Mouse (Mus musculus): ENCODE results near the gene Trim28.

- no peak for TF ChIP-seq EP300 (IDR thresholded peaks at IDR 0.05)
- no peak for TF ChIP-seq CTCF (IDR thresholded peaks at IDR 0.05)
Observed at GRCm38 (mm10) chr7:12949872-12950229, 49.1 kb upstream of the Trim28 start.

Data from lung, postnatal 0 days (tissue).